Mouse (Mus musculus) bone marrow macrophage, adult 2 months (primary cell): ENCODE measurements around the gene Clec16a.

ENCODE experiments used
- CTCF ChIP-seq: IDR thresholded peaks from 2 replicates; pipeline ENCODE4 v1.5.1; 2012; ENCODE audit warnings: low read depth, mild to moderate bottlenecking, low read length, moderate library complexity
- POLR2A ChIP-seq: IDR thresholded peaks from 2 replicates; pipeline ENCODE4 v1.6.1; 2012; ENCODE audit warnings: mild to moderate bottlenecking, low read depth, low read length, borderline replicate concordance

DNA sequence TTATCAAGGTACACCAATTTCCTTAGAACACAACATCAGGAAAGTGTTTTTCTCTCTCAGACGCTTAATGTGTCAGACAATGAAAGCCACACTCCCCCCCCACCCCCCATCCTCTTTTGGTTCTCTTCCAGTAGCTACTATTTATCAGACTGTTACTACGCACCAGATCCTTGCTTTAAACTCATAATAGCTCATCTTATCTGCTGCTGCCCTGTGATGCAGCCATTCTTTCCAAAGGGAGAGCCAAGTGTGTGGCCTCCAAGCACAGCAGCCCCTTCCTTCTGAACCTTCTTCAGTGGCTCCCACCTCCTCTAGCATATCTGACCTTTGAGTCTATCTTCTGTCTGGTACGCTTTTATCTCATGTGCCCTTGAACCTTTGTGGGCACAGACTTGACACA is 145.3 kb downstream of the Clec16a start:
- no peak for TF ChIP-seq CTCF
- no peak for TF ChIP-seq POLR2A
